Mouse (Mus musculus) CH12.LX (cell line): ENCODE measurements around the gene Upf3b.

Experiments
- CHD2 ChIP-seq: IDR thresholded peaks from 2 replicates; pipeline ENCODE4 v1.6.1; 2011; ENCODE audit warnings: low read length, improper control_type of control experiment
- EP300 ChIP-seq: IDR thresholded peaks from 2 replicates; pipeline ENCODE4 v1.6.1; 2011; ENCODE audit warnings: low read length, improper control_type of control experiment
- IRF4 ChIP-seq: IDR thresholded peaks from 2 replicates; pipeline ENCODE4 v1.6.1; 2014; ENCODE audit warnings: low read depth, mild to moderate bottlenecking, inconsistent platforms, low read length, improper control_type of control experiment
- JUN ChIP-seq: IDR thresholded peaks from 2 replicates; pipeline ENCODE4 v1.6.1; 2011; ENCODE audit warnings: low read depth, mild to moderate bottlenecking, low read length, improper control_type of control experiment, moderate library complexity; ENCODE audit not compliant: insufficient read depth
- JUND ChIP-seq: conservative IDR thresholded peaks from 2 replicates; pipeline ENCODE4 v1.6.1; 2011; ENCODE audit warnings: low read depth, low read length, improper control_type of control experiment
- MAFK ChIP-seq: IDR thresholded peaks from 2 replicates; pipeline ENCODE4 v1.6.1; 2011; ENCODE audit warnings: low read length, improper control_type of control experiment; ENCODE audit not compliant: insufficient replicate concordance
- POLR2A ChIP-seq: IDR thresholded peaks from 2 replicates; pipeline ENCODE4 v1.6.1; 2011; ENCODE audit warnings: low read depth, mild to moderate bottlenecking, improper control_type of control experiment, low read length
- POLR2AphosphoS2 ChIP-seq: IDR thresholded peaks from 2 replicates; pipeline ENCODE4 v1.6.1; 2011; ENCODE audit warnings: low read depth, low read length, improper control_type of control experiment
- TCF12 ChIP-seq: IDR thresholded peaks from 2 replicates; pipeline ENCODE4 v1.6.1; 2014; ENCODE audit warnings: low read depth, mild to moderate bottlenecking, inconsistent platforms, low read length, improper control_type of control experiment
- USF2 ChIP-seq: conservative IDR thresholded peaks from 2 replicates; pipeline ENCODE4 v1.6.1; 2011; ENCODE audit warnings: low read depth, low read length, improper control_type of control experiment
- ZC3H11A ChIP-seq: IDR thresholded peaks from 2 replicates; pipeline ENCODE4 v1.6.1; 2012; ENCODE audit warnings: low read depth, mild to moderate bottlenecking, inconsistent platforms, low read length, improper control_type of control experiment
- ZKSCAN1 ChIP-seq: IDR thresholded peaks from 2 replicates; pipeline ENCODE4 v1.6.1; 2012; ENCODE audit warnings: low read depth, inconsistent platforms, low read length, improper control_type of control experiment, borderline replicate concordance
- ZNF384 ChIP-seq: IDR thresholded peaks from 2 replicates; pipeline ENCODE4 v1.6.1; 2012; ENCODE audit warnings: low read depth, low read length, improper control_type of control experiment, inconsistent platforms

DNA sequence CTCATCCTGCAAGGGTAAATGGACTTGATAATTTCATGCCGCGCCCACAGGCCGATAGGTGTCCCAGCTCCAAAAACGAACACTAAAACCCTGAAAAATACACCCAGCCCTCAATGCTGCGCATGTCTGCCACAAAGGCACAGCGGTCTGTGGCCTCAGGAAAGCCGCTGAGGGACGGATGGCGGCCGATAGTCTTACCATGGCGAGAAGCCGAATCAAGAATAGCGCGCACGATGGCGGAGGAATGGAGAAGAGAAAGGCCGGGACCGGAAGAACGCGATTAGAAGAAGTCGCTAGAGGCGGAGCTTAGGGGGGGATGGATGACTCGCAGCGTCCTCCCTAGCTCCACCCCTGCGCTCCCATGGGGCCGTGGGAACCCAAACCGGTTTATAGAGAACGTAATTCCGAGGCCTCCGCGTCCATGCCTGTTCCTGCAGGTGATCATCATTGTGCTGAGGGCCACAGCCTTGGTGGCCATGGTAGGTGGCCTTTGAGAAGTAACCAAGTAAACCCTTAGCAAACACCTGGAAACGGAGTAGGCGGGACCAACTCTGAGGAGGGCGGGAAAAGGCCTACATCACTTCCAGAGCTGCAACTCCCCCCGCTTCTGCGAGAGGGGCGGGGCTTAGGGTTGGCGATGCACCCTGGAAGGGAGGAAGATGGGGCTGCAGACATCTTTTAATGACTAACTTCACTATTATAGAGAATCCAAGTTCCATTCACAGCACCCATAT lies 25.0 kb downstream of the Upf3b start, which contains the start of gene Rpl39:
- peak; percentile 88 for TF ChIP-seq TCF12
- peak; percentile 90 for TF ChIP-seq POLR2A
- no peak for TF ChIP-seq USF2
- 0 out of 2 replicates have a peak, but pooled peaks have one; percentile 31 for TF ChIP-seq POLR2AphosphoS2
- no peak for TF ChIP-seq JUN
- TF ChIP-seq ZKSCAN1: no peak
- no peak for TF ChIP-seq MAFK
- no peak for TF ChIP-seq EP300
- no peak for TF ChIP-seq JUND
- peak; percentile 27; the same call in 1 of the 2 replicates for TF ChIP-seq IRF4
- no peak for TF ChIP-seq ZNF384
- no peak for TF ChIP-seq ZC3H11A
- TF ChIP-seq CHD2: no peak
